Mouse (Mus musculus): ENCODE results near the gene Gm20425. TPM values are rescaled to one million over a fixed set of nuclear protein-coding genes. Genes with fewer than 3 reads are reported as not detected.
"Not testable (repeated sequence)": the region's sequence is repeated elsewhere in the genome, so short reads cannot be mapped to it uniquely, and the experiment has no call there.

Gm20425 gene
- polyA plus RNA-seq, 1 experiment from 2014 or later = 0.35 TPM

- H3K9ac ChIP-seq (replicated peaks) = 0 out of 2 replicates have a peak overlapping the region, but pooled peaks have one; percentile 26
- H3K27ac ChIP-seq (replicated peaks) = peak overlapping the region; percentile 60
- peak overlapping the region; percentile 54 for H3K4me2 ChIP-seq
- ATAC-seq (ENCODE audit: low FRiP score) = peak; percentile 56
- no peaks in the 10 kb centered on the region for H3K27me3 ChIP-seq (replicated peaks)
- H3K4me3 ChIP-seq (replicated peaks) = peak overlapping the region; percentile 30
- whole genome bisulfite sequencing = 5% methylated on average over 20 of the region's 20 CpGs
- peaks cover 13% of the 10 kb centered on the region for H3K4me1 ChIP-seq
- H3K9me3 ChIP-seq (replicated peaks) = no peaks in the 10 kb centered on the region
- H3K36me3 ChIP-seq = peaks cover 30% of the 10 kb centered on the region
Measured at GRCm38 (mm10) chr9:103180807-103181565, 49.1 kb downstream of the Gm20425 start.

- H3K27ac ChIP-seq (replicated peaks) = peak overlapping the region; percentile 60
- H3K27me3 ChIP-seq (replicated peaks) = no peaks in the 10 kb centered on the region
- no peak overlapping the region for H3K4me3 ChIP-seq (replicated peaks)
- peaks cover 30% of the 10 kb centered on the region for H3K36me3 ChIP-seq
- H3K9ac ChIP-seq (replicated peaks) = no peak overlapping the region
- no peak for ATAC-seq (ENCODE audit: low FRiP score)
- 65% methylated on average over 3 of the region's 3 CpGs for WGBS
- peak overlapping the region; percentile 54 for H3K4me2 ChIP-seq
- no peaks in the 10 kb centered on the region for H3K9me3 ChIP-seq (replicated peaks)
- H3K4me1 ChIP-seq = peaks cover 13% of the 10 kb centered on the region
Measured at GRCm38 (mm10) chr9:103180303-103180702, 49.8 kb downstream of the Gm20425 start.

GRCm38 (mm10) chr9:103175692-103176091 is 54.4 kb downstream of the Gm20425 start:
- Histone ChIP-seq H3K9ac (replicated peaks) (no peak overlapping the region), H3K27ac (replicated peaks) (no peak overlapping the region), H3K9me3 (replicated peaks) (no peaks in the 10 kb centered on the region), H3K4me1 (peaks cover 8% of the 10 kb centered on the region), H3K4me2 (no peak overlapping the region), H3K4me3 (replicated peaks) (no peak overlapping the region), H3K27me3 (replicated peaks) (no peaks in the 10 kb centered on the region), H3K36me3 (peaks cover 40% of the 10 kb centered on the region)
- WGBS = 95% methylated on average over 7 of the region's 7 CpGs
- no peak for ATAC-seq (ENCODE audit: low FRiP score)

- 48% methylated on average over 6 of the region's 6 CpGs for WGBS
- H3K4me2 ChIP-seq = no peak overlapping the region
- H3K4me1 ChIP-seq = peaks cover under 1% of the 10 kb centered on the region; the same call in 1 of the 2 replicates
- H3K27ac ChIP-seq (replicated peaks) = no peak overlapping the region
- no peaks in the 10 kb centered on the region for H3K9me3 ChIP-seq (replicated peaks)
- H3K36me3 ChIP-seq = peaks cover 43% of the 10 kb centered on the region
- H3K27me3 ChIP-seq (replicated peaks) = no peaks in the 10 kb centered on the region
- ATAC-seq (ENCODE audit: low FRiP score) = no peak
- H3K9ac ChIP-seq (replicated peaks) = no peak overlapping the region
- no peak overlapping the region for H3K4me3 ChIP-seq (replicated peaks)
Measured at GRCm38 (mm10) chr9:103174771-103175519, 55.2 kb downstream of the Gm20425 start.

- no peak for ATAC-seq (ENCODE audit: low FRiP score)
- Histone ChIP-seq H3K27me3 (replicated peaks) (no peaks in the 10 kb centered on the region), H3K27ac (replicated peaks) (no peak overlapping the region), H3K4me1 (peaks cover 3% of the 10 kb centered on the region; the same call in 1 of the 2 replicates), H3K9ac (replicated peaks) (no peak overlapping the region), H3K9me3 (replicated peaks) (no peaks in the 10 kb centered on the region), H3K36me3 (peaks cover 65% of the 10 kb centered on the region), H3K4me3 (replicated peaks) (no peak overlapping the region), H3K4me2 (no peak overlapping the region)
- WGBS = 72% methylated on average over 7 of the region's 7 CpGs
Measured at GRCm38 (mm10) chr9:103168771-103169170, 61.3 kb downstream of the Gm20425 start.

GRCm38 (mm10) chr9:103168046-103168445 is 62.1 kb downstream of the Gm20425 start:
- ATAC-seq (ENCODE audit: low FRiP score) = 0 out of 2 replicates have a peak, but pooled peaks have one; percentile 18
- H3K9me3 ChIP-seq (replicated peaks) = no peaks in the 10 kb centered on the region
- H3K27ac ChIP-seq (replicated peaks) = no peak overlapping the region
- peaks cover 3% of the 10 kb centered on the region; the same call in 1 of the 2 replicates for H3K4me1 ChIP-seq
- H3K4me2 ChIP-seq = no peak overlapping the region
- H3K9ac ChIP-seq (replicated peaks) = no peak overlapping the region
- no peak overlapping the region for H3K4me3 ChIP-seq (replicated peaks)
- no peaks in the 10 kb centered on the region for H3K27me3 ChIP-seq (replicated peaks)
- WGBS = 58% methylated on average over 6 of the region's 6 CpGs
- H3K36me3 ChIP-seq = peaks cover 68% of the 10 kb centered on the region

GRCm38 (mm10) chr9:103163806-103164205 is 66.3 kb downstream of the Gm20425 start:
- H3K4me3 ChIP-seq (replicated peaks) = no peak overlapping the region
- H3K36me3 ChIP-seq = peaks cover 70% of the 10 kb centered on the region
- peaks cover 3% of the 10 kb centered on the region; the same call in 1 of the 2 replicates for H3K4me1 ChIP-seq
- no peak overlapping the region for H3K27ac ChIP-seq (replicated peaks)
- H3K27me3 ChIP-seq (replicated peaks) = no peaks in the 10 kb centered on the region
- no peak for ATAC-seq (ENCODE audit: low FRiP score)
- no peak overlapping the region for H3K9ac ChIP-seq (replicated peaks)
- 77% methylated on average over 15 of the region's 15 CpGs for WGBS
- H3K4me2 ChIP-seq = no peak overlapping the region
- H3K9me3 ChIP-seq (replicated peaks) = no peaks in the 10 kb centered on the region

- H3K27ac ChIP-seq (replicated peaks); H3K9ac ChIP-seq (replicated peaks); H3K4me3 ChIP-seq (replicated peaks); H3K4me2 ChIP-seq; ATAC-seq (ENCODE audit: low FRiP score); H3K9me3 ChIP-seq (replicated peaks); H3K36me3 ChIP-seq; H3K27me3 ChIP-seq (replicated peaks): not testable (repeated sequence)
- peaks cover 14% of the 10 kb centered on the region for H3K4me1 ChIP-seq
- WGBS = 91% methylated on average over 7 of the region's 7 CpGs
Measured at GRCm38 (mm10) chr9:103155158-103155557, 74.9 kb downstream of the Gm20425 start.

GRCm38 (mm10) chr9:103154568-103154967 is 75.5 kb downstream of the Gm20425 start:
- Histone ChIP-seq H3K4me1 (peaks cover 14% of the 10 kb centered on the region), H3K9ac (replicated peaks) (no peak overlapping the region), H3K27me3 (replicated peaks) (no peaks in the 10 kb centered on the region), H3K4me3 (replicated peaks) (no peak overlapping the region), H3K4me2 (no peak overlapping the region), H3K9me3 (replicated peaks) (no peaks in the 10 kb centered on the region), H3K27ac (replicated peaks) (no peak overlapping the region), H3K36me3 (0 out of 2 replicates have a peak, but pooled peaks cover 9% of the 10 kb centered on the region)
- WGBS = 94% methylated on average over 2 of the region's 2 CpGs
- ATAC-seq (ENCODE audit: low FRiP score) = no peak

- Histone ChIP-seq H3K4me2 (no peak overlapping the region), H3K4me3 (replicated peaks) (no peak overlapping the region)
Measured at GRCm38 (mm10) chr9:103153286-103153685, 76.8 kb downstream of the Gm20425 start.

GRCm38 (mm10) chr9:103149074-103149799 is 80.9 kb downstream of the Gm20425 start:
- H3K4me3 ChIP-seq (replicated peaks) = no peak overlapping the region
- H3K4me2 ChIP-seq = no peak overlapping the region
- no peak for ATAC-seq (ENCODE audit: low FRiP score)
- peaks cover 60% of the 10 kb centered on the region for H3K4me1 ChIP-seq
- H3K27ac ChIP-seq (replicated peaks) = peak overlapping the region; percentile 25; the same call in 1 of the 2 replicates
- WGBS = 83% methylated on average over 12 of the region's 12 CpGs
- no peaks in the 10 kb centered on the region for H3K36me3 ChIP-seq
- no peaks in the 10 kb centered on the region for H3K27me3 ChIP-seq (replicated peaks)
- H3K9ac ChIP-seq (replicated peaks) = no peak overlapping the region
- H3K9me3 ChIP-seq (replicated peaks) = no peaks in the 10 kb centered on the region

More at GRCm38 (mm10) chr9:103153286-103153685, 76.8 kb downstream of the Gm20425 start:
- H3K4me1 ChIP-seq = peaks cover 22% of the 10 kb centered on the region
- ATAC-seq (ENCODE audit: low FRiP score) = peak; percentile 64
- H3K9ac ChIP-seq (replicated peaks) = no peak overlapping the region
- WGBS = 26% methylated on average over 5 of the region's 5 CpGs
- H3K27me3 ChIP-seq (replicated peaks) = no peaks in the 10 kb centered on the region
- H3K36me3 ChIP-seq = no peaks in the 10 kb centered on the region
- no peaks in the 10 kb centered on the region for H3K9me3 ChIP-seq (replicated peaks)
- peak overlapping the region; percentile 68 for H3K27ac ChIP-seq (replicated peaks)

Measured in neural tube, embryonic 15.5 days (tissue).